Mouse (Mus musculus) gastrocnemius, adult 18-20 months (tissue): ENCODE data around the gene Olfr96. TPM values are rescaled to one million over a fixed set of nuclear protein-coding genes. Genes with fewer than 3 reads are reported as not detected.
"Not testable (repeated sequence)": the region's sequence is repeated elsewhere in the genome, so short reads cannot be mapped to it uniquely, and the experiment has no call there.

Experiments
- DNase-seq: peaks from one replicate; pipeline ENCODE4 v3.0.0; 2021; ENCODE audit warnings: low spot score
- long read RNA-seq, 2 experiments: library from polyadenylated mRNA; stranded (forward); transcript quantifications; one replicate each; pipeline ENCODE4 v2.0.0; 2021
- total RNA-seq, 2 experiments: library from RNA; stranded (reverse); gene quantifications; 2 replicates each; pipeline ENCODE4 v1.2.3; 2021

Gene Olfr96
- not detected for total RNA-seq
- long read RNA-seq, experiment 1, result 0 reads
- long read RNA-seq, experiment 2, result 0 reads

- no peak for DNase-seq
These were observed at the start of gene Olfr96 for GRCm38 (mm10) chr17:37219846-37220245. Gene Olfr96, plus strand, starts transcription at chr17:37220146.

- no peak for DNase-seq
These were observed 34.5 kb upstream of the Olfr96 start for GRCm38 (mm10) chr17:37185474-37185873.

GRCm38 (mm10) chr17:37190711-37191110 is 29.2 kb upstream of the Olfr96 start:
- DNase-seq, result peak; percentile 39

GRCm38 (mm10) chr17:37193032-37193431 is 26.9 kb upstream of the Olfr96 start:
- no peak for DNase-seq

- no peak for DNase-seq
These were observed 26.3 kb upstream of the Olfr96 start, which contains the start of gene Ubd for GRCm38 (mm10) chr17:37193656-37194055. Gene Ubd, plus strand, starts transcription at chr17:37193892.

- DNase-seq, result no peak
These were observed 25.2 kb upstream of the Olfr96 start for GRCm38 (mm10) chr17:37194782-37195181.

GRCm38 (mm10) chr17:37196845-37197724 is 22.9 kb upstream of the Olfr96 start:
- DNase-seq, result no peak

- no peak for DNase-seq
These were observed 19.1 kb upstream of the Olfr96 start, which contains the start of gene Olfr94 for GRCm38 (mm10) chr17:37200894-37201293. Gene Olfr94, minus strand, starts transcription at chr17:37200994.

GRCm38 (mm10) chr17:37203206-37203916 is 16.6 kb upstream of the Olfr96 start:
- peak; percentile 77 for DNase-seq

- DNase-seq, result no peak
These were observed 16.1 kb upstream of the Olfr96 start for GRCm38 (mm10) chr17:37203917-37204236.

- no peak for DNase-seq
These were observed 8.8 kb upstream of the Olfr96 start for GRCm38 (mm10) chr17:37210884-37211768.

GRCm38 (mm10) chr17:37213018-37213417 is 6.9 kb upstream of the Olfr96 start, which contains the start of gene Olfr95:
Gene Olfr95, minus strand, starts transcription at chr17:37213118.
- no peak for DNase-seq

GRCm38 (mm10) chr17:37218486-37218885 is 1.5 kb upstream of the Olfr96 start:
- DNase-seq, result peak; percentile 58

- DNase-seq, result no peak
These were observed 1.9 kb downstream of the Olfr96 start for GRCm38 (mm10) chr17:37221879-37222278.

GRCm38 (mm10) chr17:37237230-37237629 is 17.3 kb downstream of the Olfr96 start, which contains the start of gene Olfr97:
Gene Olfr97, minus strand, starts transcription at chr17:37237330.
- not testable (repeated sequence) for DNase-seq

- no peak for DNase-seq
These were observed 22.3 kb downstream of the Olfr96 start for GRCm38 (mm10) chr17:37242198-37242597.

GRCm38 (mm10) chr17:37246715-37247114 is 26.8 kb downstream of the Olfr96 start:
- peak; percentile 51 for DNase-seq

- no peak for DNase-seq
These were observed 29.5 kb downstream of the Olfr96 start for GRCm38 (mm10) chr17:37249460-37249859.

- no peak for DNase-seq
These were observed 30.6 kb downstream of the Olfr96 start for GRCm38 (mm10) chr17:37250544-37250943.

- DNase-seq, result peak; percentile 15
These were observed 43.7 kb downstream of the Olfr96 start, which contains the start of gene Olfr98 for GRCm38 (mm10) chr17:37263626-37264025. Gene Olfr98, minus strand, starts transcription at chr17:37263749.

GRCm38 (mm10) chr17:37270058-37270701 is 50.2 kb downstream of the Olfr96 start, which contains the start of gene H2-M3:
Gene H2-M3, plus strand, starts transcription at chr17:37270220.
- peak; percentile 95 for DNase-seq
